Mouse (Mus musculus) adrenal gland, adult (tissue): ENCODE measurements around the gene Gm38431.

Experiments used
- DNase-seq, 2 experiments: peaks; one replicate each; pipeline ENCODE4 v3.0.0; 2022 to 2023; ENCODE audit warnings: low spot score in 1 of 2; ENCODE audit not compliant: inconsistent age in 2 of 2

The Gm38431 gene

GRCm38 (mm10) chr9:21091707-21092320, at the start of gene Gm38431, which contains the start of gene Raver1:
TSS of gene Gm38431 (minus strand) at chr9:21091997.
TSS of gene Raver1 (minus strand) at chr9:21092008.
- DNase-seq, result peak; percentile 98 to 99

GRCm38 (mm10) chr9:21138386-21138785, 46.6 kb upstream of the Gm38431 start:
- peak in 1 of 2 experiments; percentile 72 for DNase-seq

- peak; percentile 50 to 87 for DNase-seq
Measured at GRCm38 (mm10) chr9:21137229-21137628, 45.4 kb upstream of the Gm38431 start.

GRCm38 (mm10) chr9:21136401-21136800, 44.6 kb upstream of the Gm38431 start:
- peak in 1 of 2 experiments; percentile 40 for DNase-seq

GRCm38 (mm10) chr9:21135941-21136381, 44.2 kb upstream of the Gm38431 start:
- no peak for DNase-seq

GRCm38 (mm10) chr9:21135329-21135890, 43.6 kb upstream of the Gm38431 start:
- no peak for DNase-seq

GRCm38 (mm10) chr9:21134595-21135328, 43.0 kb upstream of the Gm38431 start:
- DNase-seq, result peak; percentile 51 to 76

GRCm38 (mm10) chr9:21133064-21133707, 41.4 kb upstream of the Gm38431 start:
- DNase-seq, result peak in 1 of 2 experiments; percentile 26

- DNase-seq, result no peak
Measured at GRCm38 (mm10) chr9:21132102-21132775, 40.4 kb upstream of the Gm38431 start.

- DNase-seq, result peak; percentile 95 to 97
Measured at GRCm38 (mm10) chr9:21131059-21131956, 39.5 kb upstream of the Gm38431 start, which contains the start of gene Tyk2. TSS of gene Tyk2 (minus strand) at chr9:21131243.

- no peak for DNase-seq
Measured at GRCm38 (mm10) chr9:21126259-21126627, 34.4 kb upstream of the Gm38431 start.

GRCm38 (mm10) chr9:21125502-21126258, 33.9 kb upstream of the Gm38431 start:
- DNase-seq, result peak in 1 of 2 experiments; percentile 23

GRCm38 (mm10) chr9:21124837-21125236, 33.0 kb upstream of the Gm38431 start:
- DNase-seq, result no peak

GRCm38 (mm10) chr9:21121483-21121882, 29.7 kb upstream of the Gm38431 start:
- no peak for DNase-seq

GRCm38 (mm10) chr9:21117073-21117472, 25.3 kb upstream of the Gm38431 start:
- DNase-seq, result no peak

- no peak for DNase-seq
Measured at GRCm38 (mm10) chr9:21115105-21115504, 23.3 kb upstream of the Gm38431 start.

- no peak for DNase-seq
Measured at GRCm38 (mm10) chr9:21114190-21114589, 22.4 kb upstream of the Gm38431 start.

- no peak for DNase-seq
Measured at GRCm38 (mm10) chr9:21113751-21114150, 22.0 kb upstream of the Gm38431 start.

- no peak for DNase-seq
Measured at GRCm38 (mm10) chr9:21107607-21108237, 15.9 kb upstream of the Gm38431 start.
